Mouse (Mus musculus) hindbrain, embryonic 14.5 days (tissue): Measurements from ENCODE around the gene Vwa2. TPM values are rescaled to one million over a fixed set of nuclear protein-coding genes. Genes with fewer than 3 reads are reported as not detected.

ENCODE experiments used
- ATAC-seq: fragments of 200-750 bp; cut with Nextera tagmentation; 2 replicates; pipeline ENCODE4 v1.8.0; 2017; ENCODE audit warnings: moderate number of reproducible peaks, mild to moderate bottlenecking, moderate TSS enrichment, moderate library complexity; ENCODE audit not compliant: low FRiP score
- DNase-seq: peaks from one replicate; pipeline ENCODE4 v3.0.0-alpha.2; 2015; ENCODE audit warnings: low spot score
- H3K27ac ChIP-seq: fragments of 300-500 bp; sonication (generic); 2 replicates; pipeline ENCODE4 v1.5.1; 2014; ENCODE audit warnings: mild to moderate bottlenecking, moderate library complexity
- H3K27me3 ChIP-seq: fragments of 300-500 bp; sonication (generic); 2 replicates; pipeline ENCODE4 v1.6.1; 2014; ENCODE audit warnings: mild to moderate bottlenecking, low read length, mixed read lengths; ENCODE audit not compliant: control insufficient read depth, insufficient read depth
- H3K36me3 ChIP-seq: fragments of 300-500 bp; sonication (generic); replicated peaks from 2 replicates; pipeline ENCODE4 v1.6.1; 2014; ENCODE audit not compliant: control insufficient read depth, insufficient read depth
- H3K4me1 ChIP-seq: fragments of 300-500 bp; sonication (generic); replicated peaks from 2 replicates; pipeline ENCODE4 v1.6.1; 2014; ENCODE audit warnings: antibody characterized with exemption, low read length, mixed read lengths; ENCODE audit not compliant: control insufficient read depth, insufficient read depth
- H3K4me2 ChIP-seq: fragments of 300-500 bp; sonication (generic); replicated peaks from 2 replicates; pipeline ENCODE4 v1.6.1; 2014; ENCODE audit warnings: mild to moderate bottlenecking, moderate library complexity
- H3K4me3 ChIP-seq: fragments of 300-500 bp; sonication (generic); replicated peaks from 2 replicates; pipeline ENCODE4 v1.5.1; 2014; ENCODE audit warnings: mild to moderate bottlenecking, low read length
- H3K9ac ChIP-seq: fragments of 300-500 bp; sonication (generic); 2 replicates; pipeline ENCODE4 v1.6.1; 2014
- H3K9me3 ChIP-seq: fragments of 300-500 bp; sonication (generic); 2 replicates; pipeline ENCODE4 v1.6.1; 2016; ENCODE audit warnings: low read length; ENCODE audit not compliant: control insufficient read depth
- WGBS: fragments of 180-500 bp; shearing (Covaris S2); extraction: QIAGEN DNeasy Blood & Tissue Kit; methylation state at CpG from one replicate; pipeline ENCODE4 v1.1.7; 2014; 5-methylcytosine and 5-hydroxymethylcytosine counted together
- polyA plus RNA-seq: library from polyadenylated mRNA; unstranded; fragments of >200 nt; fragmentation: Nextera tagmentation; extraction: Ambion mirVana; gene quantifications from 2 replicates; pipeline ENCODE4 v1.2.1, GENCODE M21; 2014

Gene Vwa2
- polyA plus RNA-seq, 1 experiment from 2014 or later: 0.51 TPM

DNA sequence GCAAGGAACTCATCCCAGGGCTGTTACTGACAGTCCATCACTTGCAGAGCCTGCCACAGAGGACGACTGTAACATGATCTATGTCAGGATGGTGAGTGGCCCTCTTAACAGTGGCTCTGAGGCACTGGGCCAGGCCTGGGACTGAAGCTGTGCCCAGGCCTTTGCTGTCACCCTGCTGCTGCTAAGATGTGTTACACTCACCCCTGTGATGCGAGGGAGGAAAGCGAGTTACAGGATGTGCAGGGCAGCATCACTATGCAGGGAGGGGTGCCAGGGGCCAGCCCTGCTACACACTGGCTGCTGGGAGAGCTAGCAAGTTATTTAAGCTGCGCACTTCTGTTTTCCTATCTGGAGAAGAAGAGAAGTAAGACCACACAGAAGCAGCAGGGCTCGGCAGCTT lies 17.6 kb upstream of the Vwa2 start:
- 51% methylated on average over 5 of the region's 5 CpGs for WGBS
- H3K9ac ChIP-seq: no peak overlapping the region
- H3K27ac ChIP-seq: no peak overlapping the region
- H3K9me3 ChIP-seq: no peaks in the 10 kb centered on the region
- ATAC-seq (no peak), DNase-seq (no peak)
- H3K27me3 ChIP-seq: no peaks in the 10 kb centered on the region
- H3K4me2 ChIP-seq: no peak overlapping the region
- H3K4me3 ChIP-seq: no peak overlapping the region
- H3K4me1 ChIP-seq: no peaks in the 10 kb centered on the region
- H3K36me3 ChIP-seq: no peaks in the 10 kb centered on the region

DNA sequence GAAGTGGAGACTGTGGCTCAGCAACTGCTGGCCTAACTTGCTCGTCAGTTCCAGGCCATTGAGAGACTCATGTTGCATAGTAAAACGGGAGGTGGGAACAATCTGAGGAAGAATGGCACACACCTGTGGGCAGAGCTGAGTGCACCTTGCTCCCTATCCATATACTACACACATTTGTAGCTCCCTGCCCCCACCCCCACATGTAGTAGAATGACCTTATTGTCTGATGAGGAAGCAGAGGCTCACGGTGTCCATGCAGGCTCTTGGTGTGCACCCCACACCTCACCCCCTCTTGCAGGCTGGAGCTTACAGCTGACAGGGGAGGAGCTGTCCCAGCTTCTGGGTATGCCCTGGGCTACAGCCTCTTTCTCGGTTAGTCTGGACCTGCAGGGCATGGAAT lies 6.3 kb upstream of the Vwa2 start:
- Histone ChIP-seq H3K9ac (no peak overlapping the region), H3K36me3 (no peaks in the 10 kb centered on the region), H3K4me1 (no peaks in the 10 kb centered on the region), H3K27ac (no peak overlapping the region), H3K4me2 (no peak overlapping the region), H3K9me3 (no peaks in the 10 kb centered on the region), H3K4me3 (no peak overlapping the region), H3K27me3 (peaks cover 10% of the 10 kb centered on the region)
- ATAC-seq (no peak), DNase-seq (no peak)
- WGBS: 76% methylated on average over 4 of the region's 4 CpGs

DNA sequence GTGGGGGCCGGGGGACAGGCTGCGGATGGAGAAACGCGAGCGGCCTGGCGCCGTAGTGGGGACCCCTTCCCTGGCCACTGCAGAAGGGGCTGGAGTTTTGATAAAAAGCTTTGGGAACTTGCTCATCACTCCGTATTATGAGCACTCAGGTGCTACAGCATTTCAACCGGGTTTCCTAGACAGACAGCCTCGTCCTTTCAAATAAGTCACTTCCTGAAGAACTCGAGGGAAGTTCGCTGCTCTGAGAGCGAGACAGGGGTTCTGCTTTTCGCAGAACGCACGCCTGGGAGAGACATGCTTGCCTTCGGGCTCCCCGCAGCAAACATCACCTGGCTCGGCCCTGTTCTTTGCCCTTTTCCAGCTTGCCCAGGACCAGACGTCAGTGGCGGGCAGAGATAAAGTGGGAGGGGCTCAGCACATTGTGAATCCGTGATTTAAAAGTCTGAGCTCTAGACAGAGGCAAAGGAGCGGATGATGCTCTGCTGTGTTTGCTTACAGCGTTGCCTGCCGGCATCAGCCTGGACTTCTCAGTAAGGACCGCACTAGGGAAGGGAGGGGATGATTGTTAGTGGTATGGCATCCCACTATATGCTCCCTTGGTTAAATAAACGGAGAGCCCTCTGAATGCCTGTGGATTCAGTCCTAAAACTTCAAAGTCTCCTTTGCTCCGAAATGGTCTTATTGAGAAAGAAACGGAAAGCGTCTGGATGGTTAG lies 709 bp downstream of the Vwa2 start:
- ATAC-seq: no peak
- H3K4me1 ChIP-seq: peaks cover 9% of the 10 kb centered on the region; the same call in 1 of the 2 replicates
- peaks cover 52% of the 10 kb centered on the region for H3K27me3 ChIP-seq
- peak overlapping the region; percentile 98 for H3K4me2 ChIP-seq
- H3K9ac ChIP-seq: peak overlapping the region; percentile 59
- H3K27ac ChIP-seq: no peak overlapping the region
- H3K36me3 ChIP-seq: no peaks in the 10 kb centered on the region
- peak overlapping the region; percentile 46 for H3K4me3 ChIP-seq
- no peaks in the 10 kb centered on the region for H3K9me3 ChIP-seq
- 10% methylated on average over 30 of the region's 30 CpGs for WGBS
- DNase-seq: peak; percentile 45

DNA sequence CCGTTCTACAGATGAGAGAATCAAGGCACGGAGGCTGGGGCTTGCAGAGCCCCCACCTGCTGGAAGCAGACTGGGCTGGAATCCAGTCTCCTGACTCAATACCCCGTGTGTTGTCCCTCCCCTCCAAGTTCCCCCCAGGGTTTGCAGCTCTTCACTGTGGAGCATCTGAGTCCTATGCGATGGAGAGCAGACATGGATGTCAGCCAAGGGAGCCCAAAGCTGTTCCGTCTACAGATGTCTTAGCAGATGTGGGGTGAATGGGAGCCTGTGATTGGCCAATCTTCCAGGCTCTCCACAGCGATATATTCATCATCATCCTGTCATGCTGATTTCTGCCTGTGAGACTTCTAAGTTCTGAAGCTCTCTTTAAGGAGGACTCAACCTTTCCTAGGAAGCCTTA lies 3.3 kb downstream of the Vwa2 start:
- DNase-seq: peak; percentile 35
- 53% methylated on average over 6 of the region's 6 CpGs for WGBS
- Histone ChIP-seq H3K36me3 (no peaks in the 10 kb centered on the region), H3K9ac (no peak overlapping the region), H3K27me3 (peaks cover 45% of the 10 kb centered on the region), H3K9me3 (no peaks in the 10 kb centered on the region), H3K27ac (no peak overlapping the region), H3K4me1 (peaks cover 9% of the 10 kb centered on the region; the same call in 1 of the 2 replicates), H3K4me2 (no peak overlapping the region), H3K4me3 (no peak overlapping the region)
- no peak for ATAC-seq

DNA sequence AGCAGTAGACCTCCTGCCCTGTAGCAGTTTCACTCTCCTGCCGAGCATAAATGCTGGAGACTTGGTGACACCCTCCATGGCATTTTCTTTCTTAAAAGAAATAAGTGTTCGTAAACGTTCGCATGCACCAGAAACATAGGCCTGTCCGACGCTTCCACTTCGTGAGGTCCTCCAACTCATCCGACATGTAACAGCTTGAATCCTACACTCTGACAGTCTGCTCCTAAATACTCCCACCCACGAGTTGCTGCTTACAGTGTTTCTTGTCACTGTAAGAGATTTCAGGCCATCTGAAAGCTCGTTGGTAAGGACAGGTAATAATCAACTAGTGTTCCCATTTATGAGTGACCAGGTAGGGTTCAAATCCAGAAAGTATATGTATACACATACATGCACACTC lies 13.8 kb downstream of the Vwa2 start:
- no peak overlapping the region for H3K4me2 ChIP-seq
- H3K4me1 ChIP-seq: no peaks in the 10 kb centered on the region
- no peak overlapping the region for H3K9ac ChIP-seq
- H3K9me3 ChIP-seq: no peaks in the 10 kb centered on the region
- H3K4me3 ChIP-seq: no peak overlapping the region
- no peak for DNase-seq
- H3K27me3 ChIP-seq: no peaks in the 10 kb centered on the region
- WGBS: 90% methylated on average over 10 of the region's 10 CpGs
- no peak for ATAC-seq
- no peak overlapping the region for H3K27ac ChIP-seq
- no peaks in the 10 kb centered on the region for H3K36me3 ChIP-seq

DNA sequence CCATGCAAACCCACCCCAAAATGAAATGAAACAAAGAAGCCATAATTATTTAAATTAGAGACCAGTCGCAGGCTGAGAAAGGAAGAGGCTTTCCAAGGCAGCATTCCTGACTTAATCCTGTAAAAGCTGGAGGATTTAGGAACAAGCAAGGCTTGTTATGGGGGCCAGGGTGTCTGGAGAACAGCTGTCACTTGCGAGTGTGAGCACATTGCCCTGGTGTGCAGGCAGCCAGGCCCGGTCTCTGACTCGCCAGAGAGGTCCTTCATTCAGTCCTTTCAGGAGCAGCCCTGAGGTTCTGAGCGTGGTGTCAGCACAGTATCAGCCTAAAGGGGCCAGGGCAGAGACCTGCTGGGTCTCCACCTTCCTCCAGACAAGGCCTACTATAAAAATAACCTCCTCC lies 14.6 kb downstream of the Vwa2 start:
- no peak for ATAC-seq
- Histone ChIP-seq H3K36me3 (no peaks in the 10 kb centered on the region), H3K4me2 (no peak overlapping the region), H3K27me3 (no peaks in the 10 kb centered on the region), H3K4me3 (no peak overlapping the region), H3K27ac (no peak overlapping the region), H3K4me1 (no peaks in the 10 kb centered on the region), H3K9ac (no peak overlapping the region), H3K9me3 (no peaks in the 10 kb centered on the region)
- DNase-seq: no peak
- WGBS: 83% methylated on average over 5 of the region's 5 CpGs

DNA sequence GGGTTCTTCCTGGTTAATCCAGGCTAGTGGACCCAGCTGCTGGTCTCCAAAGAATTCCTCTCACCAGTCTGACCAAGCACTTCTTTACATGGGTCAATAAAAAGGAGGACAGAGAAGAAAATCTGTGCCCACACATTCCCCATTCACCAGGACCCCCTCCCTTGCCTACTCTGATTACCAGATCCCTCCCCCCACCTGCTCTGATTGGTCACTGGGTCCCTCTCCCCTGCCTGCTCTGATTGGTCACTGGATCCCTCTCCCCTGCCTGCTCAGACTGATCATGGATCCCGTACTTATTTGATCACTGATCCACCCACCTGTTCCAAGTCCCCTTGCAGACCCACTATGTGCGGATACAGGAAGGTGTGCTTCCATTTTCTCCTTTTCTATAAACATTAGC lies 17.4 kb downstream of the Vwa2 start:
- Histone ChIP-seq H3K4me3 (no peak overlapping the region), H3K27ac (no peak overlapping the region), H3K4me2 (no peak overlapping the region), H3K27me3 (no peaks in the 10 kb centered on the region), H3K9ac (no peak overlapping the region), H3K36me3 (no peaks in the 10 kb centered on the region), H3K4me1 (no peaks in the 10 kb centered on the region), H3K9me3 (no peaks in the 10 kb centered on the region)
- DNase-seq: no peak
- no peak for ATAC-seq
- 53% methylated on average over 2 of the region's 2 CpGs for WGBS

DNA sequence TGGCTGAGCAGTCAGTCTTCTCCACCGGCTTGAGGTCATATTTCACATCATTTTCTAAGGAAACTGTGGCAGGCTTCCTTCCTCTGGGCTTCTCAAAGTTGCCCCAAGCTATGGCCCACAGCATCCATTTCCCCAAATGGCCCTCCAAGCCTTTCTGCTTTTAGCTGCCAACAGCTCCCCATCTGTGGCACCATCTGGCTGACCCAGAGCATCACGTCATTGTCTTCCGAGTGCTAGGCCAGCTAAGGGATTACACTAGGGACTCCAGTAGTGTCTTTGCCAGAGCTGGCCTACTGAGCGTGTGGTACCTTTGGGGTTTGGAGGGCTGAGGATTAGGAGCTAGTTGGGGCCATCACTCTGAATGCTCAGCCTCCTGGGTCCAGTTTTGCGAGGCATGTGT lies 18.5 kb downstream of the Vwa2 start:
- DNase-seq (no peak), ATAC-seq (no peak)
- Histone ChIP-seq H3K36me3 (no peaks in the 10 kb centered on the region), H3K27me3 (no peaks in the 10 kb centered on the region), H3K9me3 (no peaks in the 10 kb centered on the region), H3K9ac (no peak overlapping the region), H3K4me1 (no peaks in the 10 kb centered on the region), H3K27ac (no peak overlapping the region), H3K4me2 (no peak overlapping the region), H3K4me3 (no peak overlapping the region)
- WGBS: 57% methylated on average over 5 of the region's 5 CpGs

DNA sequence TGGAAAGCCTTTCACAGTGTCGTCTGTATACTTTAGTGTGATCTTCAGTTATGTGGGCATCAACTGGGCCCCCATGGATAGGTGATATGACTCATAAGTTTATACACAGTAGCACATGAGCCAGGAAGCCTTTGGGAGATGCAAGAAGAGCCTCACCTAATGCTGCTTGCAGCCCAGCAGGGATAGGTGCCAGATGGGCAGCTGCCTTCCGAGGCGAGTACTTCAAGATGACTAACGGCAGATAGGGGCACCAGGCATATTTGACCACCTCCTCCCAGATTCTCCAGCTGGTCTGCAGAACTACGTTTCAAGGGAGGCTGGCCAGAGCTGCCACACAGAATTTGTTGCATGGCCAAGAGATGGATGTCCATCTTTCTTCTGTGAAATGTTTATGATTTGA lies 19.3 kb downstream of the Vwa2 start:
- 79% methylated on average over 5 of the region's 5 CpGs for WGBS
- Histone ChIP-seq H3K9ac (no peak overlapping the region), H3K4me2 (no peak overlapping the region), H3K27me3 (no peaks in the 10 kb centered on the region), H3K27ac (no peak overlapping the region), H3K4me3 (no peak overlapping the region), H3K9me3 (no peaks in the 10 kb centered on the region), H3K4me1 (no peaks in the 10 kb centered on the region), H3K36me3 (no peaks in the 10 kb centered on the region)
- DNase-seq: no peak
- no peak for ATAC-seq

DNA sequence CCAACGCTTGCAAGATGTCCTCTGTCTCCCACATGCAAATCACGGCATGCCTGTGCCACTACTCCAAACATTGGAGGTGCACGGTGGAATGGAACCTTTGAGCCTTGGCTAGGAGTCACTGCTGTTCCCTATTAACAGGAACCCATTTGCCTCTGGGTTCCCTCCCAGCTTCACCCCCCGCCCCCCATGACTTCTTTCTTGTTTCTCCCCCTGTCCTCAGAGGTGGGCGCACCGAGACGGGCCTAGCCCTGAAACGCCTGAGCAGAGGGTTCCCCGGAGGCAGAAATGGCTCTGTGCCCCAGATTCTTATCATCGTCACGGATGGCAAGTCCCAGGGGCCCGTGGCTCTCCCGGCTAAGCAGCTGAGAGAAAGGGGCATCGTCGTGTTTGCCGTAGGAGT lies 23.6 kb downstream of the Vwa2 start:
- H3K27ac ChIP-seq: no peak overlapping the region
- WGBS: 72% methylated on average over 16 of the region's 16 CpGs
- no peak for DNase-seq
- no peaks in the 10 kb centered on the region for H3K4me1 ChIP-seq
- H3K4me3 ChIP-seq: no peak overlapping the region
- H3K27me3 ChIP-seq: no peaks in the 10 kb centered on the region
- H3K36me3 ChIP-seq: no peaks in the 10 kb centered on the region
- H3K9me3 ChIP-seq: no peaks in the 10 kb centered on the region
- no peak overlapping the region for H3K9ac ChIP-seq
- no peak overlapping the region for H3K4me2 ChIP-seq
- ATAC-seq: no peak
